ENCODE assay signal across 11 mouse cellular contexts in genomic region chr19:16784879-16785278, GRCm38 (mm10). TPM values are rescaled to one million over a fixed set of nuclear protein-coding genes. Genes with fewer than 3 reads are reported as not detected.
A peak's percentile ranks its signal among the peaks of the same experiment; 100 is the strongest.
DNase-seq lines count a peak whose midpoint lies in the region; ATAC-seq and TF ChIP-seq lines count a peak whose summit lies in the region.
"Had no signal": no experiment of that assay in that cellular context is flagged by ENCODE, and none has a peak within 500 bp of the region (broad histone marks: within the 10 kb centered on the region; RNA-seq: fewer than 3 reads in every experiment).

No protein-coding gene starts in this region.

- no peak for TF ChIP-seq POLR2A in limb, embryonic 14.5 days (IDR thresholded peaks at IDR 0.05; ENCODE audit: borderline replicate concordance, extremely low read depth, insufficient read depth, insufficient read length)
- no peak for TF ChIP-seq POLR2A in brain, embryonic 14.5 days (IDR thresholded peaks at IDR 0.05; ENCODE audit: borderline replicate concordance, extremely low read depth, insufficient read depth, insufficient read length, poor library complexity, severe bottlenecking)

- H3K4me1 ChIP-seq in forebrain, embryonic 14.5 days (ENCODE audit: control insufficient read depth, insufficient read depth, low read length): 0 out of 2 replicates have a peak, but pooled peaks cover 2% of the 10 kb centered on the region
- H3K4me1 ChIP-seq in forebrain, embryonic 10.5 days: peaks cover 11% of the 10 kb centered on the region
- no peaks in the 10 kb centered on the region for H3K4me1 ChIP-seq in limb, embryonic 14.5 days (ENCODE audit: control insufficient read depth, insufficient read depth, low read length)
- H3K4me1 ChIP-seq in limb, embryonic 10.5 days: peaks cover 3% of the 10 kb centered on the region; the same call in 1 of the 2 replicates

- DNase-seq in forebrain, embryonic 14.5 days (ENCODE audit: low spot score): peak; percentile 76
- no peak for DNase-seq in forebrain, embryonic 10.5 days (ENCODE audit: extremely low spot score, low spot score)
- peak; percentile 32 for DNase-seq in limb, embryonic 14.5 days (ENCODE audit: low spot score)
- no peak for DNase-seq in limb, embryonic 10.5 days (ENCODE audit: low spot score)
- DNase-seq in CD4-positive helper T cell, adult 2 months (ENCODE audit: low read depth, low spot score): peak; percentile 55
- peak; percentile 63 for DNase-seq in brain, embryonic 14.5 days (ENCODE audit: low read depth)
- no peak for DNase-seq in testis, postnatal 10 days (ENCODE audit: low spot score)
- DNase-seq: adrenal gland, postnatal 25 days; cerebellum, postnatal 25 days had no signal

- no peak overlapping the region for H3K4me3 ChIP-seq in forebrain, embryonic 14.5 days (ENCODE audit: low read depth, low read length)
- no peak overlapping the region for H3K4me3 ChIP-seq in forebrain, embryonic 10.5 days
- no peak overlapping the region for H3K4me3 ChIP-seq in limb, embryonic 14.5 days (replicated peaks; ENCODE audit: low read length)
- no peak overlapping the region for H3K4me3 ChIP-seq in limb, embryonic 10.5 days
- H3K4me3 ChIP-seq: lung, embryonic 15.5 days had no signal

- 0 out of 2 replicates have a peak, but pooled peaks cover 3% of the 10 kb centered on the region for H3K27me3 ChIP-seq in forebrain, embryonic 14.5 days (replicated peaks; ENCODE audit: control insufficient read depth, insufficient read depth, low read length)
- peaks cover 19% of the 10 kb centered on the region for H3K27me3 ChIP-seq in forebrain, embryonic 10.5 days (ENCODE audit: poor library complexity, severe bottlenecking)
- peaks cover 13% of the 10 kb centered on the region; the same call in 1 of the 2 replicates for H3K27me3 ChIP-seq in limb, embryonic 14.5 days (ENCODE audit: control insufficient read depth, insufficient read depth, low read length)
- H3K27me3 ChIP-seq in limb, embryonic 10.5 days (ENCODE audit: low read depth, poor library complexity, severe bottlenecking): peaks cover 10% of the 10 kb centered on the region

- TF ChIP-seq CTCF in brain, embryonic 14.5 days (IDR thresholded peaks at IDR 0.05; ENCODE audit: borderline replicate concordance, extremely low read depth, insufficient read depth, insufficient read length): no peak

- H3K4me2 ChIP-seq in forebrain, embryonic 14.5 days (ENCODE audit: low read length): no peak overlapping the region
- H3K4me2 ChIP-seq in limb, embryonic 14.5 days (replicated peaks; ENCODE audit: low read depth, low read length, severe bottlenecking): no peak overlapping the region
- H3K4me2 ChIP-seq: lung, embryonic 15.5 days had no signal

- no peak overlapping the region for H3K27ac ChIP-seq in forebrain, embryonic 14.5 days (ENCODE audit: low read depth, low read length)
- no peak overlapping the region for H3K27ac ChIP-seq in forebrain, embryonic 10.5 days
- no peak overlapping the region for H3K27ac ChIP-seq in limb, embryonic 14.5 days (replicated peaks; ENCODE audit: low read depth, low read length)
- no peak overlapping the region for H3K27ac ChIP-seq in limb, embryonic 10.5 days
- H3K27ac ChIP-seq: lung, embryonic 15.5 days had no signal

- H3K36me3 ChIP-seq in forebrain, embryonic 14.5 days (ENCODE audit: control insufficient read depth, insufficient read depth, low read length): no peaks in the 10 kb centered on the region
- no peaks in the 10 kb centered on the region for H3K36me3 ChIP-seq in forebrain, embryonic 10.5 days (replicated peaks)
- H3K36me3 ChIP-seq in limb, embryonic 14.5 days (ENCODE audit: control insufficient read depth, insufficient read depth, low read length): no peaks in the 10 kb centered on the region
- H3K36me3 ChIP-seq in limb, embryonic 10.5 days: no peaks in the 10 kb centered on the region
- H3K36me3 ChIP-seq: lung, embryonic 15.5 days had no signal

- ATAC-seq in forebrain, embryonic 14.5 days: no peak
- ATAC-seq in limb, embryonic 14.5 days (ENCODE audit: low FRiP score, low read depth): no peak
- no peak for ATAC-seq in activated CD4-positive, CD25-positive, alpha-beta regulatory T cell, adult 4 months

- H3K9me3 ChIP-seq in forebrain, embryonic 14.5 days (replicated peaks; ENCODE audit: control insufficient read depth, low read length): no peaks in the 10 kb centered on the region
- no peaks in the 10 kb centered on the region for H3K9me3 ChIP-seq in forebrain, embryonic 10.5 days
- H3K9me3 ChIP-seq in limb, embryonic 14.5 days (ENCODE audit: control insufficient read depth, low read length): no peaks in the 10 kb centered on the region
- H3K9me3 ChIP-seq in limb, embryonic 10.5 days (replicated peaks): no peaks in the 10 kb centered on the region
- H3K9me3 ChIP-seq: lung, embryonic 15.5 days had no signal

- no peak overlapping the region for H3K9ac ChIP-seq in forebrain, embryonic 14.5 days (ENCODE audit: low read length)
- H3K9ac ChIP-seq in limb, embryonic 14.5 days (ENCODE audit: low read depth, low read length, severe bottlenecking): no peak overlapping the region
- H3K9ac ChIP-seq: lung, embryonic 15.5 days had no signal

- WGBS in forebrain, embryonic 14.5 days: 23% methylated on average over 3 of the region's 3 CpGs
- 26% methylated on average over 3 of the region's 3 CpGs for WGBS in forebrain, embryonic 10.5 days
- 29% methylated on average over 3 of the region's 3 CpGs for WGBS in limb, embryonic 14.5 days
- 22% methylated on average over 3 of the region's 3 CpGs for WGBS in limb, embryonic 10.5 days

RNA-seq across cellular contexts. Expression of gene Vps13a, which starts 4.1 kb away (rescaled TPM):
- polyA plus RNA-seq in forebrain, embryonic 14.5 days (2014; fragmentation: Nextera tagmentation; extraction: Ambion mirVana): 7.0 and 8.6 TPM in 2 replicates
- 11.4 and 12.7 TPM in 2 replicates for polyA plus RNA-seq in forebrain, embryonic 10.5 days (2016; fragmentation: Nextera tagmentation; extraction: Ambion mirVana)
- polyA plus RNA-seq in limb, embryonic 14.5 days (2012; rRNA removed): 6.9 and 7.8 TPM in 2 replicates
- 8.6 and 9.6 TPM in 2 replicates for polyA plus RNA-seq in limb, embryonic 14.5 days (2014; fragmentation: Nextera tagmentation; extraction: Ambion mirVana)
- polyA plus RNA-seq in limb, embryonic 10.5 days (2016; fragmentation: Nextera tagmentation; extraction: Ambion mirVana): 6.5 and 7.0 TPM in 2 replicates
- 10.3 and 12.5 TPM in 2 replicates for polyA plus RNA-seq in brain, embryonic 14.5 days (2012; rRNA removed)
- polyA plus RNA-seq in activated CD4-positive, CD25-positive, alpha-beta regulatory T cell, adult 4 months (2017; shearing (Covaris generic)): 10 to 100 TPM; 33.4 to 43.5 TPM

Comparison
In these comparisons a context has a peak if more than half of its experiments do, and no peak if none do; other contexts are left out.
1. DNase-seq: peak in forebrain, embryonic 14.5 days (single experiment), limb, embryonic 14.5 days (single experiment), CD4-positive helper T cell, adult 2 months (single experiment) and brain, embryonic 14.5 days (single experiment); none in forebrain, embryonic 10.5 days (single experiment), limb, embryonic 10.5 days (single experiment) and testis, postnatal 10 days (single experiment).